Mouse (Mus musculus) hindbrain, embryonic 12.5 days (tissue): ENCODE measurements at regions not wholly inside any gene's neighbourhood (a gene's known extent, or its start where the extent isn't known, plus 50 kb on each side); places are given as distances from the start of the nearest gene placed in this dataset.

Experiments used
- ATAC-seq: fragments of 200-750 bp; cut with Nextera tagmentation; 2 replicates; pipeline ENCODE4 v1.8.0; 2017; ENCODE audit warnings: moderate TSS enrichment; ENCODE audit not compliant: low FRiP score
- H3K27ac ChIP-seq: fragments of 300-500 bp; sonication (generic); 2 replicates; pipeline ENCODE4 v1.5.1; 2016; ENCODE audit warnings: mild to moderate bottlenecking
- H3K27me3 ChIP-seq: fragments of 300-500 bp; sonication (generic); 2 replicates; pipeline ENCODE4 v1.6.1; 2016; ENCODE audit warnings: mild to moderate bottlenecking
- H3K36me3 ChIP-seq: fragments of 300-500 bp; sonication (generic); 2 replicates; pipeline ENCODE4 v1.6.1; 2016; ENCODE audit warnings: mild to moderate bottlenecking
- H3K4me1 ChIP-seq: fragments of 300-500 bp; sonication (generic); 2 replicates; pipeline ENCODE4 v1.6.1; 2016
- H3K4me2 ChIP-seq: fragments of 300-500 bp; sonication (generic); replicated peaks from 2 replicates; pipeline ENCODE4 v1.6.1; 2016; ENCODE audit warnings: mild to moderate bottlenecking
- H3K4me3 ChIP-seq: fragments of 300-500 bp; sonication (generic); 2 replicates; pipeline ENCODE4 v1.5.1; 2016; ENCODE audit warnings: mild to moderate bottlenecking
- H3K9ac ChIP-seq: fragments of 300-500 bp; sonication (generic); 2 replicates; pipeline ENCODE4 v1.6.1; 2016; ENCODE audit warnings: mild to moderate bottlenecking, moderate library complexity
- H3K9me3 ChIP-seq: fragments of 300-500 bp; sonication (generic); replicated peaks from 2 replicates; pipeline ENCODE4 v1.6.1; 2016; ENCODE audit warnings: mild to moderate bottlenecking
- WGBS: fragments of 180-500 bp; shearing (Covaris S2); methylation state at CpG from one replicate; pipeline ENCODE4 v1.1.7; 2016; 5-methylcytosine and 5-hydroxymethylcytosine counted together

DNA sequence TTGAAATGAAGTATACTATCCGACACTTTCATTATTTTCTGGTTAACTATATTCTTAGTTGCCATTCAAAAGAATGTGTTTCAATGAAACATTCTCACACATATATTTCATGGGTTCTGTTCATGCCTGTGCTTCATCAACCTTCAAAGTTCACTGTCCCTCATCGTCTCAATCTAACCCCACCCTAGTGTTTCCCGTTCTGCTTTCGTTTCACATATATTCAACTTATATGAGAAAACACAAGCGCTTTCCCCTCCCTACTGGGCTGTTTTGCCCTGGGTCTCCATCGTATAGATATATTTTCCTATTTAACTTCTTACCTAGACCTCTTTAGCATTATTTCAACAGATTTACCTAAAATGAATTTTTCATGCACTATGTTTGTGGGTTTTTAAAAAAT, 458.3 kb upstream of the Mef2c start:
- Histone ChIP-seq H3K9me3 (no peaks in the 10 kb centered on the region), H3K27ac (no peak overlapping the region), H3K9ac (no peak overlapping the region), H3K4me3 (no peak overlapping the region), H3K4me1 (no peaks in the 10 kb centered on the region), H3K4me2 (no peak overlapping the region), H3K27me3 (no peaks in the 10 kb centered on the region), H3K36me3 (no peaks in the 10 kb centered on the region)
- no peak for ATAC-seq
- WGBS = 93% methylated on average over 6 of the region's 6 CpGs

DNA sequence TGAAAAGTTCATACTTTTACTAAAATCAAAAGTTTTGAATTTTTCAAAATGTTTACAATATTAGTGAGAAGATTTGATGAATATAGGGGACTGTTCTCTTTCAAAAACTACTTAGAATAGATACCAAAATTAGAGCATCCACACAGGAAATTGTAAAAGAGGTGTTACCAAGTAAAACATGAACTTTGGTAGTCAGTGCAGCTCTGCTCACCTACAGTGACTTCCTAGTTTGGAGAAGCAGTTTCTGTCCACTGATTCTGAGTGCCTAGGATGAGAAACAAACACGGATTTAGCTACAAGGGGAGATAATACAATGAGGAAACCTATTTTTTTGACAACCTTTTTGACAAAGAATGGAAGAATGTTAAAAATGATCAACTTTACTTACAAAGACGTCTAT, 457.9 kb upstream of the Mef2c start:
- no peaks in the 10 kb centered on the region for H3K36me3 ChIP-seq
- 78% methylated on average over 2 of the region's 2 CpGs for WGBS
- no peaks in the 10 kb centered on the region for H3K4me1 ChIP-seq
- no peaks in the 10 kb centered on the region for H3K9me3 ChIP-seq
- H3K27ac ChIP-seq = no peak overlapping the region
- H3K4me2 ChIP-seq = no peak overlapping the region
- H3K9ac ChIP-seq = no peak overlapping the region
- no peak overlapping the region for H3K4me3 ChIP-seq
- no peak for ATAC-seq
- no peaks in the 10 kb centered on the region for H3K27me3 ChIP-seq

DNA sequence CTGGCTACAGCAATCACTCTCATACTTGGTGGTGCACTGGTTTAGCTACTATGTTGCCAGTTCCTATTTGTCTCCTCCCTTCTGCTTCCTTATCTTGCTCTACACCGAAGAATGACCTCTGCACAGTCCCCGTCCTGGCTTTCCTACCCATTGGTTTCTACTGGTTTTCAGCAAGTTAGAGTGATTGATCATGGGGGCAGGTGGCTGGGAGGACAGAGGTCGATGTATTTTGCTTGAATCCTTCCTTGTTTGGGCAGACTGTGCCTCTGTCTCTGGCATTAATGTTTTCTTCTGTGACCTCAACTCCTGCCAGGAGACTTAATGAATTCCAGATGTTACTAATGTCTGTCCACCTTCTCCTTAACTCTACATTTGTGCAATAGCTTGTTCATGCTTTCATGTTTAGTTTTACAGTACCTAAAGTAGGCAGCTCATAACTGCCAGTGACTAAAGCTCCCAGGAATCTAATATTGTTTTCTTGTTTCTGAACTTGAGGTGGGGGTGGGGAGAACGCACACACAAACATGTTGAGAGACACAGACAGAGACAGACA, 457.2 kb upstream of the Mef2c start:
- H3K36me3 ChIP-seq = no peaks in the 10 kb centered on the region
- WGBS = 62% methylated on average over 4 of the region's 4 CpGs

DNA sequence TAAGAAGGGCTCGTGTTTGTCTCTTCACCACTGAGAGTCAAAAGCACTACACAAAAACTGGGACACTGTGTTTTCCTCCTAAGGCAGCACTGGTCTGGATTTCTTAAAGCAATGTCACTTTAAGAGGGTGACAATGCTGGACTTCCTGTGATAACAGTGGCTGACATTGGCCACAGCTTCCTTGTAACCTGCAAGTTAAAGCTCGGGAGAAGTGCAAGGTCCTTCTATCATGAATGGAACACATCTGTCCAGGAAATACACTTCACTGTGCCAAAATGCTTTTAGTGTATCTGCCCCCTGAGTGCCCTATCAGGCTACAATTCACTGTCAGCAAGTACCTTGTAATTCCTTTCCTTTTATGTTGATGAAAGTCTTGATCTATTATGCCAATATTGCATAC, 448.0 kb upstream of the Mef2c start:
- no peaks in the 10 kb centered on the region for H3K27me3 ChIP-seq
- no peak overlapping the region for H3K9ac ChIP-seq
- no peak overlapping the region for H3K4me3 ChIP-seq
- WGBS = 77% methylated on average over 2 of the region's 2 CpGs
- no peaks in the 10 kb centered on the region for H3K9me3 ChIP-seq
- no peaks in the 10 kb centered on the region for H3K36me3 ChIP-seq
- H3K4me2 ChIP-seq = no peak overlapping the region
- no peak for ATAC-seq
- H3K27ac ChIP-seq = no peak overlapping the region
- H3K4me1 ChIP-seq = no peaks in the 10 kb centered on the region

More for the DNA sequence above, 457.2 kb upstream of the Mef2c start:
- Histone ChIP-seq H3K4me3 (no peak overlapping the region), H3K4me2 (no peak overlapping the region), H3K9me3 (no peaks in the 10 kb centered on the region), H3K27ac (no peak overlapping the region), H3K4me1 (no peaks in the 10 kb centered on the region), H3K9ac (no peak overlapping the region), H3K27me3 (no peaks in the 10 kb centered on the region)
- ATAC-seq = no peak

DNA sequence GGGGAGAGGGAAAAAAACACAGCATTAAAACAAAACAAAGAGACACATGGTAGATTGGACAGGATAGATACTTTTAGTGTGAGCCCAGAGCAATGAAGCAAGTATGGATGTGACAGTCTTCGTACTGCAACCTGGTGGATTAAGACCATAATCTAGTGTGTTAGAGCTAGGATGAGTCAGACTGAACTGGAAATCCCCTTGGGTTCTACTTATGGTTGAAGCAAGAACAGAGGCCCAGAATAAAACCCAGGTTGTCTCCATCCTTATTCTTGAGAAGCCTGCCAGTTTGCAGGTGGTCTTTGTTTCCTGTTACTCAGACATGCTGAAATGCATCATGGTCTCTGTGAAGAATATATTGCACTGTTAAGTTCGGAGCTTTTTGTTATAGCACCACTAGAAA, 447.4 kb upstream of the Mef2c start:
- H3K36me3 ChIP-seq = no peaks in the 10 kb centered on the region
- no peaks in the 10 kb centered on the region for H3K27me3 ChIP-seq
- no peak overlapping the region for H3K27ac ChIP-seq
- H3K4me2 ChIP-seq = no peak overlapping the region
- 82% methylated on average over 2 of the region's 2 CpGs for WGBS
- no peaks in the 10 kb centered on the region for H3K9me3 ChIP-seq
- H3K9ac ChIP-seq = no peak overlapping the region
- no peak for ATAC-seq
- no peaks in the 10 kb centered on the region for H3K4me1 ChIP-seq
- no peak overlapping the region for H3K4me3 ChIP-seq

DNA sequence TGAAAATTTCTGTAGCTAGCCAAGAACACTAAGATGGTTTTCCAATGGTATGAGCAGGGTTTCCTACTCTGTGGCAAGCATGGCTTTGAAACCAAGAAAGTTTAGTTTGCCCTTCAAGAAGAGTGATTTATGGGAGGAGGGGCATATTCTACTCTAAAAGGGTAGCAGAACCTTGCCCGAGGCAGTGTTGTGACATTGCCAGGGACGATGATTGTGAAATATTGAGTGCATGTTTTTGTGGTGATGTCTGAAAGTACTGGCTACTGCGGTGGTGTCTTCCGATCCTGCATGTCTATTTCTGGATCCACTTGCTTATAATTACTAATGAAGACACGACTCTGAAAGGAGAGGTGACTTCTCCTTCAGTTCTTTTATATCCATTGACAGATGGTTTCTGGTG, 439.1 kb upstream of the Mef2c start:
- WGBS = 86% methylated on average over 5 of the region's 5 CpGs
- no peak overlapping the region for H3K4me3 ChIP-seq
- H3K4me1 ChIP-seq = no peaks in the 10 kb centered on the region
- no peak for ATAC-seq
- H3K36me3 ChIP-seq = no peaks in the 10 kb centered on the region
- H3K9ac ChIP-seq = no peak overlapping the region
- no peaks in the 10 kb centered on the region for H3K9me3 ChIP-seq
- H3K4me2 ChIP-seq = no peak overlapping the region
- no peak overlapping the region for H3K27ac ChIP-seq
- H3K27me3 ChIP-seq = no peaks in the 10 kb centered on the region

DNA sequence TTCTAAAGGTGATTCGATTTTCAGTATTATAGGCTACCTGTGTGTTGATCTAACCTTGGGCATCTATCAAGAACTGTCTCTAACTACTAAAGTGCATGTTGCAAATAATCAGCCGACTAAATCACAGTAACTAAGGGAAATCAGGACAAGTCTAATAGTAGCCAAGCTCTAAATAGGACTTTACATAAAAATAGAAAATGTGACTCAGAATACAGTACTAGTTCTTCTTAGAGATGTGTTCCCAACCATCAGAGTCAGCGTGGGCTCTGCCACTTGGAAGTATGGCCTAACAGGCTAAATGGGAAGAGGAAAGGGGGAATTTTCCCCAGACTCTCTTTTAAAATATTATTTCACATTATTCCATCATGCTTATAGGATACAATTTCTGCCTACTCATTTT, 438.6 kb upstream of the Mef2c start:
- no peaks in the 10 kb centered on the region for H3K9me3 ChIP-seq
- no peak for ATAC-seq
- H3K4me2 ChIP-seq = no peak overlapping the region
- H3K4me1 ChIP-seq = no peaks in the 10 kb centered on the region
- H3K36me3 ChIP-seq = no peaks in the 10 kb centered on the region
- 88% methylated on average over 3 of the region's 3 CpGs for WGBS
- no peak overlapping the region for H3K9ac ChIP-seq
- H3K27ac ChIP-seq = no peak overlapping the region
- no peaks in the 10 kb centered on the region for H3K27me3 ChIP-seq
- no peak overlapping the region for H3K4me3 ChIP-seq

DNA sequence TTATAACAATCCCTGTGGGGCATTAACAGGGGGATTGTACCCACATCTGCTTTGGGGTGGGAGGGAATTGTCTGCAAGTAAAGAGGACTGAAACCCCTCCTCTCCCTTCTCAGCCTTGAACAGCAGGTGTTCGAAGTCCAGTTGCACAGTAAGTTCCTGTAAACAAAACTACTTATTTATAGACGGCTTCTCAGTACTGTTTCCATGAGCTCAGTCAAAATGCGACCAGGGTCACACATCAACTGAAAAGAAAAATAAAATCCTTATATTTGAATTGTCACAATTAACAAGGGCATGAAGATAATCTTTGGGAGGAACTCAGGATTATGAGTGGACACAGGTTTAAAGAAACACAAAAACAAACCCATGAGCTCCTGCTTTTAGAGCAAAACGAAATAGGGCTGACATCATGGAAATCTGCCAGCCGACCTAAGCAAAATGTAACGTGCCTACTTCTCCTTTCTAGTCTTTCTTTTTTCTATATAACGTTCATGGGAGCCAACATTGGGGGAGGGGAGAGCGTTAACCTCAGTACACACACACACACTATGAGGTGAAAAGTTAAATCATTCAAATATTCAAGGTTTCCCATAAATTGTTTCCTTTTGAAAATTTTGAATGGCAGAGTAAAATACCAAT, 437.6 kb upstream of the Mef2c start:
- Histone ChIP-seq H3K9me3 (no peaks in the 10 kb centered on the region), H3K27me3 (no peaks in the 10 kb centered on the region), H3K4me3 (no peak overlapping the region), H3K4me1 (no peaks in the 10 kb centered on the region), H3K9ac (no peak overlapping the region), H3K4me2 (no peak overlapping the region), H3K27ac (no peak overlapping the region), H3K36me3 (no peaks in the 10 kb centered on the region)
- WGBS = 74% methylated on average over 8 of the region's 8 CpGs
- ATAC-seq = no peak

DNA sequence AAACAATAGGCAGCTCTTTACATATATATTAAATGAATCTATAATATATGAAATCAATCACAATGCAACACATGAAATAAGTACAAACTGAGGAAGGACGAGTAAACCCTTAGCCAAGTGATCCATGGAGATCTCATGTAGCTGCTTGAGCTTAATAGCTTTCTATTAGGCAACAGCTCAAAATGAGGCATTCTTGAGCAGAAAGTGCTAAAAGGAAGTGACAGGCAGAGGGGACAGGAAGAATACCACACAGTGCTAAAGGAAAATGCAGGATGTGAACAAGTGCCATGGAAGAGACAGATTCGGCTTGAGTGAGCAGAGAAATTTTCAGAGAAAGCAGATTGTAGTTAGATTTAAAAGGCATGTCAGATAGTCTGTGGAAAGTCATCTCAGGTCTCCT, 436.3 kb upstream of the Mef2c start:
- 78% methylated on average over 2 of the region's 2 CpGs for WGBS
- Histone ChIP-seq H3K9me3 (no peaks in the 10 kb centered on the region), H3K9ac (no peak overlapping the region), H3K4me3 (no peak overlapping the region), H3K36me3 (no peaks in the 10 kb centered on the region), H3K4me2 (no peak overlapping the region), H3K27me3 (no peaks in the 10 kb centered on the region), H3K4me1 (no peaks in the 10 kb centered on the region), H3K27ac (no peak overlapping the region)
- ATAC-seq = no peak

DNA sequence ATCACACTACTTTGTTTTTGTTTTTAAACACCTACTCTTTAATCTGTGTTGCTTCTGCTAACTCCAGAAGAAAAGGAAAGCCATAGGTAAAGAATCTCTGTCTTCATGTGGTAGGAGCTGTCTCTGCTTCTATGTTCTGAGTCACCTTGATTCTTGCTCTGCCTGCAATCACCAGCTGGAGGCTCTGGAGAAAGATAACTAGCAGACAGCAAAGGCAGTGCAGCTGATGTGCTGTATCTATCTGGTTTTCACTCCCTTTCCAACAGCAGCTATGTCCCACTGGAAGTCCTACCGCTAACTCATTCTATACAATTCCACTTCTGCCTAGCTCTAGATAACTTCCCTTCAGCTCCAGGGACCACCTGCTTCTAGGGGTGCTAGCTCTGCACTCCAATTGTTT, 435.2 kb upstream of the Mef2c start:
- 89% methylated on average over 1 of the region's 1 CpGs for WGBS
- no peak for ATAC-seq
- no peaks in the 10 kb centered on the region for H3K4me1 ChIP-seq

DNA sequence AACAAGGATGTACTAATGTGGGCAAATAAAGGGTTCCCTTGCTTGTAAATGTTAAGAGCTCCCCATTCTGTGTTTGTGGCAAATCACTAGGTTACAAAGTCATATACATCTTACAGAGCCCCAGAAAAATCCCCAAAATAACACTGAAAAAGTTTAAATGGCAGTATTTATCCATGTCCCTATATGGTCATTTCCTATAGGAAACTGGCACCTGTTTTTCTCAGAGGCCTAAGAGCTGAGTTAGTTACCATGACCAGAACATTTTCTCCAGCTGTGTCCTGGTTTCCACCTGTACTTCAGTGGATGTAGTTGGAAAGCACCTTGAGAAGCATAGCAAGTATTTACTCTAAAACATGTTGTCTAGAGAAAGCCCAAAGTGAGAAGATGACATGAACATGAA, 434.5 kb upstream of the Mef2c start:
- ATAC-seq = no peak
- no peak overlapping the region for H3K9ac ChIP-seq
- H3K4me3 ChIP-seq = no peak overlapping the region
- no peaks in the 10 kb centered on the region for H3K9me3 ChIP-seq
- H3K4me1 ChIP-seq = no peaks in the 10 kb centered on the region
- no peak overlapping the region for H3K4me2 ChIP-seq
- no peaks in the 10 kb centered on the region for H3K36me3 ChIP-seq
- no peaks in the 10 kb centered on the region for H3K27me3 ChIP-seq
- H3K27ac ChIP-seq = no peak overlapping the region

More for the DNA sequence above, 435.2 kb upstream of the Mef2c start:
- no peak overlapping the region for H3K27ac ChIP-seq
- H3K9me3 ChIP-seq = no peaks in the 10 kb centered on the region
- H3K4me2 ChIP-seq = no peak overlapping the region
- no peaks in the 10 kb centered on the region for H3K27me3 ChIP-seq
- no peak overlapping the region for H3K9ac ChIP-seq
- H3K4me3 ChIP-seq = no peak overlapping the region
- H3K36me3 ChIP-seq = no peaks in the 10 kb centered on the region

DNA sequence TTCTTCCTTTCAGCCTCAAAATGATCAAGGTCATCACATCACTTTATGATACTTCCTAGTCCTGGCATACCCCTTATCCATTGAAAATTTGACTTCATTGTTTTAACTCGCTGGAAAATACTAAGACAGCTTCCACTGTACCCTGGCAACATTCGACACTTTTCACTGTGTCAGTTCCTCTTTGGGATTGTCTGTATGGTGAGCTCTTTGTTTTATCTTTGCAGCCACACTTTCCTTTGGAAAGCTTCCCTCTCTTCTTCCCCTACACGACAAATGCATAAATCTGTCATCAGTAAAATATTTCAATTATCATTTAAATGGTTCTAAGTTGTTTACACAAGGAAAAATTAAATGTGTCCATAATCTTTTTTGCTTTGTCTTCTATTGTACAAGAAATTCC, 431.8 kb upstream of the Mef2c start:
- no peaks in the 10 kb centered on the region for H3K4me1 ChIP-seq
- H3K27ac ChIP-seq = no peak overlapping the region
- H3K9ac ChIP-seq = no peak overlapping the region
- no peaks in the 10 kb centered on the region for H3K9me3 ChIP-seq
- H3K4me2 ChIP-seq = no peak overlapping the region
- WGBS = 74% methylated on average over 3 of the region's 3 CpGs
- H3K27me3 ChIP-seq = no peaks in the 10 kb centered on the region
- H3K36me3 ChIP-seq = no peaks in the 10 kb centered on the region
- H3K4me3 ChIP-seq = no peak overlapping the region
- no peak for ATAC-seq

DNA sequence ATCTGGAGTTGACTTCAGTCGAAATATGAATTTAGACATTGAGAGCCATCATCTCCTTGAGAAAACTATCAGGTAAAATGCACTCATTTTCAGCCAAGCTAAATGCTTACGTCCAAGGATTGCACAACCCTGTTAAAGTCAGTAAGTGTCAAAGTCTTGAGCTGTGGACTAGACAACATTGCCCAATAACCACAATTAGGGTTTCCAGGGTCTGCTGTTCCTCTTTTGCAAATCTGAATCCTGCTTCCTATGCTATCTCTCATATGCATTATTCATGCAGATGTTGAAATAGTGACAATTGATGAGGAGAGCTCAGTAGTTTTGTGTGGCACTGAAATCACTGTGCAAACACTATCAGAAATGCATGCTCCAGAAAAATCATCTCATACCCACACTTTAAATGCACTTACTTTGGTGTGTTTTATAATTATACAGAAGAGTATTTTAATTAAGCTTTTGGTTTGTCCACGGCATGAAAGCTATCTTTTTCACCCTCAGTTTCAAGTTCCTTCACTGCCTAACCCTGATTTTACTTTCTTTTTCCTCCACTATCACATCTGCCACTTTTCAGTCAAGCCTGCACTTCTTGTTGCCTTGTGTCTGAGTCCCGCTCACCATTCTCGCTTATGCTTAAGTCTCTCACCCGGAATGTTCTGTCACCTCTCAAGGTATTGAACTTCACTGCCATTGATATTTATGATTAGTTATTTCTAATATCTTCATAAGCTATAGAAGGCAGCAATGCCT, 429.4 kb upstream of the Mef2c start:
- no peak overlapping the region for H3K4me3 ChIP-seq
- no peaks in the 10 kb centered on the region for H3K9me3 ChIP-seq
- H3K27me3 ChIP-seq = no peaks in the 10 kb centered on the region
- WGBS = 87% methylated on average over 6 of the region's 6 CpGs
- no peaks in the 10 kb centered on the region for H3K36me3 ChIP-seq
- no peak overlapping the region for H3K27ac ChIP-seq
- H3K4me1 ChIP-seq = no peaks in the 10 kb centered on the region
- H3K9ac ChIP-seq = no peak overlapping the region
- no peak for ATAC-seq
- H3K4me2 ChIP-seq = no peak overlapping the region
